Mouse (Mus musculus) lung, adult 2 months (tissue): ENCODE data around the gene Fam189a2. TPM values are rescaled to one million over a fixed set of nuclear protein-coding genes. Genes with fewer than 3 reads are reported as not detected.

ENCODE experiments used
- DNase-seq: peaks from one replicate; pipeline ENCODE4 v3.0.0; 2022
- H3K4me1 ChIP-seq: fragments of 200-500 bp; 2 replicates; pipeline ENCODE4 v1.6.1; 2011; ENCODE audit warnings: low read length; ENCODE audit not compliant: control insufficient read depth, insufficient read depth
- H3K4me3 ChIP-seq: fragments of 200-500 bp; replicated peaks from 2 replicates; pipeline ENCODE3; 2011; ENCODE audit warnings: low read depth, mild to moderate bottlenecking, control low read depth, low read length; ENCODE audit errors: extremely low read depth
- CTCF ChIP-seq: fragments of 200-500 bp; IDR thresholded peaks from 2 replicates; pipeline ENCODE4 v1.5.1; 2011; ENCODE audit warnings: mild to moderate bottlenecking, low read length, control low read depth; ENCODE audit not compliant: insufficient read depth
- POLR2A ChIP-seq: fragments of 200-500 bp; IDR thresholded peaks from 2 replicates; pipeline ENCODE4 v1.6.1; 2011; ENCODE audit warnings: low read depth, mild to moderate bottlenecking, control low read depth, low read length, borderline replicate concordance; ENCODE audit errors: extremely low read depth
- WGBS: fragments of 180-500 bp; shearing (Covaris S2); methylation state at CpG from one replicate; pipeline ENCODE4 v1.1.7; 2018; 5-methylcytosine and 5-hydroxymethylcytosine counted together
- polyA plus RNA-seq: library from polyadenylated mRNA; depleted of rRNA; stranded (reverse); fragments of >200 nt; gene quantifications from 2 replicates; pipeline ENCODE4 v1.2.3, GENCODE M21; 2012; rRNA removed

Gene Fam189a2
- polyA plus RNA-seq, result 106 and 145 TPM in 2 replicates

DNA sequence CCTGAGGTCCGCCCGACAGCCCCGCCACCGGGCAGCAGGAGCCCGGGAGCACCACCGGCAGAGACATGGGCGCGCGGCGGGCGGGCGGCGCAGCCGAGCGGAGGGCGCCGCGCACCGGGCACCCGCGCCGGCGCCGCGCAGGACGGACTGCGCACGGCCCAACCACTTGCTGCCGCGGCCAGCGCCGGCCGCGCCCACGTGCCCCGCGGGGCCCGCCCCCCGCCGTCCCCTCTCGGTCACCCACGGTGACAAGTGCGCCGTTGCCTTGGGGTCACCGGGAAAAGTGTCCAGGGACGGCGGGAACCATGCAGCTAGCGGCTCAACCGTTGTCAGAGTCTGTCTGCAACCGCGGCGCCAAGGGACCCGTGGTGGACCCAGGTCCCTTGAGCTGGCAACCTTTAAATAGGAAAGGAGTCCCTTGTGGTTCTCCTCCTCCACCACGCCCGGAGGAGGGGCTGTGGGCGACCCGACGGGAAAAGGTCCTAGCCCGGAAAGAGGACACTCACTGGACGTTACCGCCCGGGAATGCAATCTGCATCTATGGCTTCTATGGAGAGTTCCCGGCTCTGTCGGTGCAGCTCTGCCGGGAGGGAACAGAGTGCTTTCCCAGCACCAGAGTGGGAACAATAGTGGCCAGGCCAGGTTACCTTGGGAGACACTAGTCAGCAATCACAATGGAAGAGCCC lies at the start of gene Fam189a2:
Gene Fam189a2 (minus strand): TSS at position 149 of the 686 bp plus-strand sequence.
- H3K4me1 ChIP-seq, result no peaks in the 10 kb centered on the region
- H3K4me3 ChIP-seq, result peak within 1 kb of the TSS; percentile 86
- peak; percentile 78 for DNase-seq
- WGBS, result 2% methylated on average over 59 of the region's 65 CpGs
- TF ChIP-seq CTCF, result no peak
- TF ChIP-seq POLR2A, result no peak

DNA sequence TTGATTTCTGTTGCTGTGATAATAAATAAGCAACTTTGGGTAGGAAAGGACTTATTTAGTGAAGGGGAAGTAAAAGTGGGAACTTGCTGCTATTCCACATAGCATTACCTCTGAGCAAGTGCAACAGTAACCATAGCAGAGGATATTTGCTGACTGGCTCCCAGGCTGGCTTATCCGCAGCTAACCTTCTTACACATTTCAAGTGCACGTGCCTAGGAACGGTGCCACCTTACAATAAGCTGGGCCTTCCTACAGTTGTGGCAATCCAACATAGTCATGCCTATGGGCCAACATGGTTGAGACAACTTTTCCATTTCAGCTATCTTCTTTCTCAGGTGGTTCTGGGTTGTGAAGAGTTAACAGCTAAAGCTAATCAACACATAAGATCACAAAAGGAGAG lies 46.8 kb upstream of the Fam189a2 start:
- no peak for TF ChIP-seq CTCF
- TF ChIP-seq POLR2A, result no peak
- no peak for DNase-seq
- WGBS, result 88% methylated on average over 3 of the region's 3 CpGs
- H3K4me1 ChIP-seq, result no peaks in the 10 kb centered on the region
- no peak overlapping the region for H3K4me3 ChIP-seq

DNA sequence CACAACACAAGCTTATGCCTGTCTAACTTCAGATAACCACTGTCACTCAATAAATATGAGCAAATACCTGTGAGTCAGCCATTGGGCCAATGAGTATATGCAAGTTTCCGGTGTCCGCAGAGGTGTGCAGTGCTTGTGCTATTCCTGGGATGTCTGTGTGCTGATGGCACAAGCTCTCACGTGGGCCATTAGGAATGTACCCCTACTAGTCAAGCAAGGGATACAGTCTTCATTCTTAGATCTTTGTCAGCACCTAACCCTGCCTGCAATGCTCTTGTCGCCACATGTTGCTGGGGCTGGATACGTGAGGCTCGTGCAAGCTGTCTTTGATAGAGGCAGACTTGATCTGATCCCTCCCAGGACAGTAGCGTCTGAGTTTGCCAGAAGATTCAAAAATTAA lies 45.7 kb upstream of the Fam189a2 start:
- TF ChIP-seq POLR2A (no peak), CTCF (no peak)
- WGBS, result 86% methylated on average over 7 of the region's 7 CpGs
- DNase-seq, result no peak

DNA sequence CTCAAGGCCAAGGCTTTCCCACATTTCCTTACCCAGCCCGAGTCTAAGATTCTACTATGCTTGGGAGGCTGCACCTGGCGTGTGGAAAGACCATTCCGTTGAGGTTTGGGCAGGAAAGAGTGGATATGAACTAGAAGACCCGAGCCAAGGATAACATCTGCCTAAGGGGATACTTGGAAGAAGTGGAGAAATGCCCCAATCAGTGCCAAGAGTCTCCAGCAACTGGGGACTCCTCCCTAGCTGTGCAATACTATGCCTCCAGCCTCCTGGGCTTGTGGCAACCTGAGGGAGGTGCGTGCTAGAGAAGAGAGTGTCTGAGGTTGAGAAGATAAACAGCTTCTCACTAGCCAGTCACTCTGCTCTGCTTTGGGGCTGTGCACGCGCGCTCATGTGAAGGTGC lies 45.1 kb upstream of the Fam189a2 start:
- no peak for DNase-seq
- WGBS, result 76% methylated on average over 8 of the region's 8 CpGs
- H3K4me3 ChIP-seq, result no peak overlapping the region
- TF ChIP-seq CTCF (no peak), POLR2A (no peak)
- H3K4me1 ChIP-seq, result no peaks in the 10 kb centered on the region

More for the DNA sequence above, 45.7 kb upstream of the Fam189a2 start:
- no peaks in the 10 kb centered on the region for H3K4me1 ChIP-seq
- H3K4me3 ChIP-seq, result no peak overlapping the region

DNA sequence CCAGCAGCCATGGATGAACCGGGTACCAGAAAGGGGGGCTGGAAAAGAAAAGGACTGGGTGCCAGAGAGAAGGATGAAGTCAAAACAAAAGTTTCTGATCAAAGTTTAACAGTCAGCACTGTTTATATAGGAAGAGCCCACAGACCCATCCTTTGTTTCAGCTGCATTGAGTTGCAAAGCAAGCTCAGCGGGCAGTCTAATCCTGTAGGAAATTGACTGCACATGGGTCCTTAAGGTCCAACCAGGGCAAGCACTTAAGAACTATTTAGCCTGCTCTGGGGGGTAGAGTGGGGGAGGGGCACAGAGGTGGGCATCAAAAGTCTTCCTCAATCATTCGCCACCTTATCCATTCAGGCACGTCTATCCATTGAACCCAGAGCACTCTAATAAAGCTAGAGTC lies 42.3 kb upstream of the Fam189a2 start:
- WGBS, result 81% methylated on average over 4 of the region's 4 CpGs
- TF ChIP-seq POLR2A (no peak), CTCF (no peak)
- Histone ChIP-seq H3K4me1 (no peaks in the 10 kb centered on the region), H3K4me3 (no peak overlapping the region)
- no peak for DNase-seq

DNA sequence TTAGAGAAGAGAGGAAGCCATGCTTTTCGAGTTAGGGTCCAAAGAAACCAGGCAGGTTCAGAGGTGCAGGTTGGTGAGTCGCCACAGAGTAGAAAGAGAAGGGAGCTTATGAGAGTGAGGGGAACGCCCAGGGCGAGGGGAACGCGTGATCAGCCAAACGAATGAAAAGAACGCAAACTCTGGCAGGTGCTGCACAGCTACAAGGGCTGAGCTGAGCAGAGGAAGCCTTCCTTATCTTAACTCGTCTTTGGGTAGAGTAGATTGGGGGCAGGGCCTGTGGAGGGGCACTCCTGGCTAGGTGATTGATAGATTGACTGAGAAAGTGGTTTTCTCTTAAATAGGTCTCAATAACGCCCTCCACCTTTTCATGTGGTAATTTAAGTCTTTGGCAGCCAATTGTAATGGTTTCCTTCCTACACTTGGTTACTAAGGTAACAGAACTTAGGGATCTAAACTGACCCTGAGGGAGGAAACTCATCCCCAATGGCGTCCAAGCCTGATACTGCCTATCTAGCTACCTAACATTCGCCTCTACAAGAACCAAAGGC lies 33.6 kb upstream of the Fam189a2 start:
- 58% methylated on average over 12 of the region's 12 CpGs for WGBS

DNA sequence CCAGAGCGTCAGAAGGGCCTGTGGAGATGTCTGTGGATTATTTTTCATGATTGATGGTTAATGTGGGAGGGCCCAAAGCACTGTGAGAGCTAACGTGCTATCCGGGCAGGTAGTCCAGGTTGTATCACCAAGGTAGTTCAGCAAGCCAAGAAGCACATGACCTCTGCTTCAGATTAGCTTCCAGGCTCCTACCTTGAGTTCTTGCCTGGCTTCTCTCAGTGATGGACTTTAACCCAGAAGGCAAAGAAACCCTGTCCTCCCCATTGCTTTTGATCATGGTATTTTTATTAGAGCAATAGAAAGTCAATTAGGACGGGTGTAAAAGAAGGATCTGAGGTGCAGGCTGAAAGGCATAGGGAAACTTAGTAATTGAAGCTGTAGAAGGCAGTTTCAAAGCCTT lies 32.8 kb upstream of the Fam189a2 start:
- DNase-seq, result no peak
- Histone ChIP-seq H3K4me1 (no peaks in the 10 kb centered on the region), H3K4me3 (no peak overlapping the region)
- WGBS, result 75% methylated on average over 4 of the region's 4 CpGs
- no peak for TF ChIP-seq CTCF
- TF ChIP-seq POLR2A, result no peak

More for the DNA sequence above, 33.6 kb upstream of the Fam189a2 start:
- no peak for TF ChIP-seq CTCF
- TF ChIP-seq POLR2A, result no peak
- DNase-seq, result no peak
- no peak overlapping the region for H3K4me3 ChIP-seq
- no peaks in the 10 kb centered on the region for H3K4me1 ChIP-seq

DNA sequence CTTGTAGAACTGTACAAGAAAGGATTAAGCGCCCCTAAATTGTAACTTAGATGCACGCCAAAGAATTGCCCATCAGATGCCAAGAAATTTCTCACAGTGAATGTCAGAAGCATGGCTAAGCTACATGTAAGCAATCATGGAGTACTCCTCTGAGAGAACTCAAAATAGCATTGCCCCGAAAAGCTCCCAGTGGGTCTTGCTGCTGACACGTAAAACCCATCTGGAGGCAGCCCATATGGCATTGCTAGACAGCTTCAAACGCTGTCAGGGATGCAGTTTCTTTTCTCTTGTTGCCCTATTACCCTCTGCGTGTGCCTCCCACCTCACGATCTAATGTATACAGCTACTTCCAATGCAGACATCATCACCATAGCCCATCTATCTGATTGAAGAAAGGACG lies 28.0 kb upstream of the Fam189a2 start:
- Histone ChIP-seq H3K4me1 (peaks cover 9% of the 10 kb centered on the region; the same call in 1 of the 2 replicates), H3K4me3 (no peak overlapping the region)
- DNase-seq, result no peak
- TF ChIP-seq CTCF (no peak), POLR2A (no peak)
- 72% methylated on average over 8 of the region's 8 CpGs for WGBS

DNA sequence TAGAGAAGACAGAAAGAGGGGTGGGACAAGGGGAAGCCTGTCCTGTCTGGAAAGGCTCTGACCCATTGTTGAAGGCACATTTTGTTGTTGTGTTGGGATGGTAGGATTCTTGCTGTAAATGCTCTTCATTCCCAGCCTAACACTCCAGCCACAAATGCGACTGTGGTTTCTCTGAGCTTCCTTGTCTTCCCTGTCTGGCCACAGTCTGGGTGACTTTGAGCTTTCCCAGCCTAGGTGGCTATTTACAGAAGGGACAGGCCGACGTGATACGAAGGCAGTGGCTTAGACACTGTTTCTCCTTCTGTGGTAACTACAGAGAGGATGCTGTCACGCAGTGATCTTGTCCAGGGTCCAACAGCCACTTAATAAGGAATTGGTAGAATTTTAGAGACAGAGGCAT lies 27.2 kb upstream of the Fam189a2 start:
- WGBS, result 65% methylated on average over 5 of the region's 5 CpGs
- Histone ChIP-seq H3K4me3 (no peak overlapping the region), H3K4me1 (peaks cover 9% of the 10 kb centered on the region; the same call in 1 of the 2 replicates)
- no peak for DNase-seq
- TF ChIP-seq POLR2A, result no peak
- TF ChIP-seq CTCF, result no peak

DNA sequence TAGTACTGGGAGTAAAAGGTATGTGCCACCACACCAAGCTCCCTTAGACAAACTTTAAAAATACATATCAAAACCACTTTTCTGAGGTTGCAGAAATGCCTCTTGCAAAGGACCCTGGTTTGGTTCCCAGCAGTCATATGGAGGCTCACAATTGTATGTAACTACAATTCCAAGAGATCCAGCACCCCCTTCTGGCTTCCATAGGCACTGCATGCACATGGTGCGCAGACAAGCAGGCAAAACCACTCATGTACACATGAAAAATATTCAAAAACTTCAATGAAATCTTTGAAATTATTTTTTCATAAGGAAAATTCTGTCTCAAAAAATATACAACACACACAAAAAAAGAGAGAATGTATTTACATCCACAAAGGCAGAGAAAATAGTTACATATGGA lies 26.1 kb upstream of the Fam189a2 start:
- TF ChIP-seq POLR2A (no peak), CTCF (0 out of 2 replicates have a peak, but pooled peaks have one; percentile 1)
- 98% methylated on average over 1 of the region's 1 CpGs for WGBS
- Histone ChIP-seq H3K4me3 (no peak overlapping the region), H3K4me1 (peaks cover 9% of the 10 kb centered on the region; the same call in 1 of the 2 replicates)
- no peak for DNase-seq
